Mouse (Mus musculus) neural tube, embryonic 10.5 days (tissue): ENCODE data around the gene Clec3b.

Experiments used
- DNase-seq: peaks from one replicate; pipeline ENCODE4 v3.0.0-alpha.2; 2017; ENCODE audit warnings: low spot score; ENCODE audit errors: extremely low spot score

Gene Clec3b

DNA sequence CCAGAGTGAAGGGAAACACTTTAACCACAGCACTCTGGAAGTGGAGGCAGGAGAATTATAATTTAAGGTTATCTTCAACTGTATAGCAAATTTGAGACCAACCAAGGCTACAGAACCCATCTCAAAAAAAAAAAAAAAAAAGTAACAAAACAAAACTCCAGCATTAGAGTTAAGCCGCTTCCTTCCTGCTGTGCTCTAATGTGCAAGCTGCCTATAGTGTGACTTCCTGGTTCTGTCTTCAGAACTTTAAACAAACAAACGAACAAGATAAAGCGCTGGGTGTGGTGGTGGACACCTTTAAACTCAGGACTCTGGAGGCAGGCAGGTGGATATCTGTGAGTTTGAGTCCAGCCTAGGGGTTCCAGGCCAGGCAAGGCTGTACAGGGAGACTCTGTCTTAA, 1.3 kb downstream of the Clec3b start:
- no peak for DNase-seq

DNA sequence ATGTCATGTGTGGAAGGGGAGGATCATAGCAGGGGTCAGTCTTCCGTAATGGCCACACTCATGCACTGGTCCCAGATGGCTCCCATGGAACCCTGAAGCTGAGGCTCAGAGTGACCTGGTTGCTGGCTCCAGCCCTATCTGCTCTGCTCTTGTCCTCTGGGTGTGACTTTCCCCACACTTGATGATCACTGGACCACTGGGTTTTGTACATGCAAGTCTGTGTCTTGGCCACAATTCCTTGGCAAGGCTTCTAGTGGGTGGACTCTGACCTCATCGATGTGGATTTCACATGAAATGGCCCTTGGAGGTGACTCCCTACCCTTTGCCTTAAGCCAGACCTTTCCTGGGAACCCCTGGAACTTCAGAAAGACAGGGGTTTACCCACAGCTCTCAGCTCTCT, 2.4 kb downstream of the Clec3b start:
- no peak for DNase-seq

DNA sequence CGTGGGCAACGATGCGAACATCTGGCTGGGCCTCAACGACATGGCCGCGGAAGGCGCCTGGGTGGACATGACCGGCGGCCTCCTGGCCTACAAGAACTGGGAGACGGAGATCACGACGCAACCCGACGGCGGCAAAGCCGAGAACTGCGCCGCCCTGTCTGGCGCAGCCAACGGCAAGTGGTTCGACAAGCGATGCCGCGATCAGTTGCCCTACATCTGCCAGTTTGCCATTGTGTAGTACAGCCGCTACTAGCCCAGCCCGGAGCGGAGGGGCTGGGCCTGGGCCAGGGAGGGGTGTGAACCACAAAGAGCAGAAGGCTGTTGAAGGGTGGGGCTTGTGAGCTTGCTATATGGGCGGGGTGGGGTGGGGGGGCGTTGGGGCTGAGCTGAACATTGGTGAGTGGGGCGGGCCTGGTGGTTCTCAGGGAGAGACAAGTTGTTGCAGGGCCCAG, 6.2 kb downstream of the Clec3b start:
- peak; percentile 35 for DNase-seq

DNA sequence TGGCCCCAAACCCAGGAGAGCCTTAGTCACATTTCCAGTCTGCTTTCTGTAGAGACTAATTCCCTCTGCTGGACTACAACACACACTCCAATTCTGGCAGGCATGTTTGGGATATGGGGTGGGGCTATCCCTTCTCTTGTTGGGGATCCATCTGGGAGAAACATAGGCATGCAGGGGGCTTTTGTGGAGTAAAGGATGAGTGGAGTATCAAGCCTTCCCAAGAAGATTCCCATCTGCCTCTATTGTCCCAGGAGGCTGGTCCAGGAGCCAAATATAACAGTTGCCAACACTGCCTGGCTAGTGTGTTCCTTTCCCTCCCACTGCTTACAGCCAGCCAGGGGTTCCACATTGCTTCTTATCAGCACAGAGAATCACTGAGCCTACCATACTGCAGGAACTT, 7.0 kb downstream of the Clec3b start:
- no peak for DNase-seq

DNA sequence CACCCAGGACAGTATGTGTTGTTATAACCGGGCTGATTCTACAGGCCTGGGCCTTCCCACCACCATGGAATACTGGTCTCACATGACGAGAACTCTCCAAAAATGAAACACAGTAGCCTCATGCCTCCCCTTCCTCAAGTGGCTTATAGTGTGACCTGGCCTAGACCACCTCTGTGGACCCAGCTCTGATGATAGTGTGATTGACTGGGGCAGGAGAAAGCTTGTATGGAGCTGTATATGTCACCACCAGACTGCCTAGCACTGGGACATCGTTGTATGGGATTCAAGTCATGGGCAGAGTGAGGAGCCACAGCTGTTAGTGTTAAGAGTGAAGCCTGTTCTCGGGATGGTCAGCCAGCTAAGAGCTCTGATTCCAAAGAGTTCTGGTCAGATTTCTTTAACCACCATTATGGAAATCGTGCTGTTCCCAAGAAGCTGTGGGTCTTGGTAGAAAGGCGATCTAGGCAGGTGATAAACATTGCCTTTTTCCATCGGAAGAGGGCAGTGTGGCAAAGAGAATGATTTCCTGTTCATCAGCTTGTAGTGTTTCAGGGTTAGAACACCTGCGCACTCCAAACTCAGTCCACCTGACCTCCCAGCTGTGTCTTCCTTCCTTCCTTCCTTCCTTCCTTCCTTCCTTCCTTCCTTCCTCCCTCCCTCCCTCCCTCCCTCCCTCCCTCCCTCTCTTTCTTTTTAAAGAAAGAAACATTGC, 7.5 kb downstream of the Clec3b start:
- DNase-seq: no peak

DNA sequence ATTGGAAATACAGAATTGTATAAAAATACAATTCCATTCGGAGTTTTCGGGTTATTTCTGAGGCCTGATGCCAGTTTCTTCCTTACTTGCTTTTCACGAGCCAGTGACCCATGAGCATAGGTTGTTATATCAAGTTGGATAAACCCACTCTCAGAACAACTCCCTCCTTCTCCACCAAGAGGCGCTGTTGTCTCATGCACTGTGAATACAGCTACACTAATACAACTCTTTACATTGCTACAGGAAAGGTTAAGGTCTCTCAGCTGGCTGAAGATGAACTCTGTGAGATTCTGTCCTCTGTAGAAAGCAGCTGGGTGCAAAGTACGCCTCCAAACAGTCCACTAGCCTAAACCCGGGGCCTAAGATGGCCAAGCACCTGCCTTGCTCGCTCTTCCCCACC, 8.6 kb downstream of the Clec3b start:
- DNase-seq: peak; percentile 47

DNA sequence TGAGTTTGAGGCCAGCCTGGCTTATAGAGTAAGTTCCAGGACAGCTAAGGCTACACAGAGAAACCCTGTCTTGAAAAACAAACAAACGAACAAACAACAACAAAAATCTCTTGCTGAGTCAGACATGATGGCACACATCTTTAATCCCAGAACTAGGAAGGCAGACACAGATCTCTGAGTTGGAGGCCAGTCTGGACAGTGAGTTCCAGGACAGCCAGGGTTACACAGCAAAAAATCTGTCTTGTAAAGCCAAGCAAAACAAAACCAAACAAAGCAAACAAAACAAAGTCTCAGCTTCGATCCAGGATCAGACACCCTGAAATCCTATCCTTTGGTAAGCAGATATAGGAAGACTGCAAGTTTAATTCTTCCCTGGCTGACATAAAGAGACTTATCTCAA, 11.0 kb downstream of the Clec3b start:
- no peak for DNase-seq

DNA sequence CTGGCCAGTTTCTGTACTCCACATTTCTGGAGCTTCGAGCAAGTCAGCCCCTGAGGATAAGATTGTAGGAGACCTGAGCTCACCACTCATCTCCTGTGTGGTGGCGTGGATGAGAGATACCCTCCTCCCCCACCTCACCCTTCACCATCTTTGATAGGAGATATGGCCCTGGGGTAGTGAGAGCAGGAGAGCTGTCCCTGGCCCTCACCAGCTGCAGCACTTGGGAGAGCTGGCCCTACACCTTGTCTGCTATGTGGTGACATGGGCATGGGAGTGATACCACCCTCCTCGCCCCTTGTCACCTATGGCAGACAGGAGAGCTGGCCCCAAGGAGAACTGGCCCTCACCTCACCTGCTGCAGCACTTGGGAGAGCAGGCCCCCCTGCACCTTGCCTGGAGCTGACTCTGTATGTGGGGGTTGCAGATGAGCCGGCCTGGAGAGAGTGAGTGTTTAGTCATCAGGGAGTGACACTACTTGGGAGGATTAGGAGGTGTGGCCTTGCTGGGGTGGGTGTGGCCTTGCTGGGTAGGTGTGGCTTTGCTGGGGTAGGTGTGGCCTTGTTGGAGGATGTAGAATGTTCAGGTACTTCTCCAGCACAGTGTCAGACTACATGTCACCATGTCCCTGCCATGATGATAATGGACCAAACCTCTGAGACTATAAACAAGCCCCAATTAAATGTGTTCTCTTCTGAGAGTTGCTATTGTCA, 12.4 kb downstream of the Clec3b start:
- DNase-seq: no peak

DNA sequence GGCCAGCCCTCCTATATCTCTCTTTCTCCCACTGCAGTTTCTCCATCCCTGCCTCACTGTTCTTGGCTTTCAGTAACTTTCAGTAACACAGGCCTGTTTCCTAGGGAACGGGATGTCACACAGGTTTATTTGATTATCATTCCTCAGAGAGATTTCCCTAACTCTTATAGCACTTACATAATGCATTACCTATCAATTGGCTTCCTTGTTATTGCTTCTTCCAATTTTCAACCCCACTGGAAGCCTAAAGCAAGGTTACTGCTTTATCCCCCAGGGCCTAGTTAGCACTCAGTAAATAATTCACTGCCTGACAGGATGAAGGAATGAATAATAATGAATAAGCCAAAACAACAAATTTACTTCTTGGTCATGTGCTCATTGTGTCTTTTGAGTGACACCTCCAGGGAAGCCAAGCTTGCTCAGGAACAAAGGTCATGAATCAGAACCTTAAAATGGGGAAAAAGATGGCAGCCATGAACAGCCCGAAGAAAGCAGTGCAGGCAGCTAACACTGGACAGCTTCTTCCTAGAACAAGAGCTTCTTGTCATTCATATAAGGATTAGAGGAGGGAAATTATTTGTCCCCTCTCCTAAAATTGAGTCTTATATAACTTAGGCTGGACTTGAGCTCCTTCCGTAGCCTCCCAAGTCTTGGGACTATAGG, 15.2 kb downstream of the Clec3b start:
- DNase-seq: no peak

DNA sequence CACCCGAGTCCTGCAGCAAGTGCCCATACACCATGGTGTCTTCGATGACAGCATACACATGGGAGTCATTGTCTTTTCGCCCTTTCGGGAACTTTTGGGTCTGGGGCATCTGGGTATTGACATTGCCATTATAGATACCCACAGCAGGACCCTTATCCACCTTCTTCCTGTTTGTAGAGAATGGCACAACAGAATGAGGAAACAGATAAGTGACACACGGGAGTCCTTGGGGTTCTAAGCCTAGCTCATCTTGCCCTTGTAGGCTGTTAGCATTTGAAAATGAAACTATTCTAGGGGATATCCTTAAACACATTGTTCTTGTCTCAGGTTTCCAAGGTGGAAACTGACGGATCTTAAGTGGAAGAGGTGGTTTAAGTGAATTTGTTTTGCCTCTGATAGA, 23.0 kb downstream of the Clec3b start:
- no peak for DNase-seq

DNA sequence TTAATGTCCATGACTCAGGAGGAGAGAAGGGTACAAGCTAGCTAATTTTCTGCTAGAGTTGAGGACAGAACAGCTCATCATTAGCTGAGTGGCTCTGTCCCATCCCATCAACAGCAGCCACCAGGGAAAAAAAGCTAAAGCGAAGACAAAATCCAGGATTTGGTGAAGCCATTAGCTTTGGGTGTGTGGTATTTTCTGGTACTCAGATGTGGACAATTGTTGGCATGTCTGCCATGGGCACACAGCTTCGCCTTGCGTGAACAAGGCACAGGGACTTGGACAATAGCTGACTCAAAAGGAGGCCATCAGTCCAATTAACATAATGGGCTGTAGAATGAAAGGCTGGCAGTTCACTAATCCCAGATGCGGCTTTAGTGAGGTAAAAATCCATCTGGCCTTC, 23.6 kb downstream of the Clec3b start:
- no peak for DNase-seq

DNA sequence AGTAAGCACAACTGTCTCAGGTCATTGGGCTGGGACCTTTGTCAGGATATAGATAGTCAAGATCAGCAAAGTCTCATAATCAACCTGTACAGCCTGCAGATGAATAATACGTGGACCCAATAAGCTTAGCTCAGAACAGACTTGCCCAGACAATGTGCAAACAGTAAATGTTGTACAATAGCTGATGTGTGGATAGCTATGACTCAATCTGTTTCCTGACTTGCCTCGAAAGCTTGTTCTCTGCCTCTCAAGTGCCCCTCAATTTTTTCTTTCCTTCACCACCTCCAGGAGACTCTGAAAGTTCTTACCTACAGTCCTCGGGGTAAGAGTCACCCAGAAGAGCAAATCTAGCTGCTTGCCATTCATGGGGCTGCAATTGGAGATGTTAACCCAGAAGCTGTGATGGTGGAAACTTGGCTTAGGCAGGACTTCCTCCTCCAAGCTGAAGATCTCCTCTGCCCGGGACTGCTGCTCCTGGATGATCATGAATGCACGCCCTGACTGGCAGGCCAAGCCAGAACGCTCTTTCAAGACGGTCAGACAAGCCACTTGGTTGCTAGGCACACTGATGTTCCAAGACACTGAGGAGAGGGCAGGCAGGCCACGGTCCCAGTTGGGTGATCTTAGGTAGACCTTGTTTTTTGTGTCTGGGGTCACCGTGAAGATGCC, 26.8 kb downstream of the Clec3b start:
- DNase-seq: no peak

DNA sequence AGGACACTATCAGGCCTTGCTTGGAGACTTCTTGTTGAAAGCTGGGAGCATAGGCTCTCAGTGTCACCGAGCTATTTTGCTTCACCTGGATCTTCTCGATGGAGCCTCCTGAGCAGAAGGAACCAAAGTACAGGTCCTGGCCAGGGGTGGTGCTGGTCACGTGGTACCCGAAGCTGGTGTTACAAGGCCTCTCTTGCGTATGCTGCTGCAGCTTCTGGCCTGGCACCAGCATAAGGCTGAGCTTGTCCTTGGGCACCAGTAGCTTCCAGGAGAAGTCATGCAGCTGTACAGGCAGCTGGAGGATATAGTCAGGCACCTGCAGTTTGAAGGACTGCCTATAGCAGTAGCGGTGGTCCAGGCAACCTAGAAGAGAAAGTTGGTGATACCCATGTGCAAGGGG, 29.3 kb downstream of the Clec3b start:
- no peak for DNase-seq

DNA sequence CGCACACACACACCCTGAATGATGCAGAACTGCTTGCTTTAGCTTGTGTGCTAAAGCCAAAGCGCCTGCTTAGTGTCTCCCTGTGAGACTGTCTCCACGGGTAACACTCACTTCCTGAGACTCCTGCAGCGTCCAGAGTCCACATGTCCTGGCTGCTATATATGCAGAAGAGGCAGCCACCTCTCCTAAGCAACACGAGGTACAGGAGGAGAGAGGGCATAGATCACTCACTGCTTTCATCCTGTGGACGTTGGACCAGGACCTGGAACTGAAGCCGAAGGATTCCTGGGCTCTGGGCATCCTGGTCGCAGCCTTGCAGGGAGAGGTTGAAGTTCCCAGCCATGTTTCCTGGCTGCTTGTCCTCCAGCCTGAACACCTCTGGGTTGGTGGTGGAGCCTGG, 32.5 kb downstream of the Clec3b start:
- no peak for DNase-seq

DNA sequence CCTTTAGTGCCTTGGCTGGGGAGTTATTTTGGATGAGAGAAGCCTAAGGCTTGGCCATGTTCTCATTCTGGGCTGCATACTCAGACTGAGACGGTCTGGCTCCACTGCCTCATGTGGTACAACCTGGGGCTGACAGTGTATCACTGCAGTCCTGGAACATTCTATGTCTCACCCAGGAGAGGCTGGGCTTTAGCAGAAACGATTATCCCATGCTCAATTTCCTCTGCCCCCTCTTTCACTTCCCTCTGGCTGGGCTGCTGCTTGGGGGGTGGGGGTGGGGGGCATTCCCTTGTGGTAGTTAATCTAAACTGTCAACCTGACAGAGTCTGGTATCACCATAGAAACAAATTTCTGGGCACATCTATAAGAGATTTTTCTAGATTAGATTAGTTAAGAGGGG, 34.8 kb downstream of the Clec3b start:
- no peak for DNase-seq

DNA sequence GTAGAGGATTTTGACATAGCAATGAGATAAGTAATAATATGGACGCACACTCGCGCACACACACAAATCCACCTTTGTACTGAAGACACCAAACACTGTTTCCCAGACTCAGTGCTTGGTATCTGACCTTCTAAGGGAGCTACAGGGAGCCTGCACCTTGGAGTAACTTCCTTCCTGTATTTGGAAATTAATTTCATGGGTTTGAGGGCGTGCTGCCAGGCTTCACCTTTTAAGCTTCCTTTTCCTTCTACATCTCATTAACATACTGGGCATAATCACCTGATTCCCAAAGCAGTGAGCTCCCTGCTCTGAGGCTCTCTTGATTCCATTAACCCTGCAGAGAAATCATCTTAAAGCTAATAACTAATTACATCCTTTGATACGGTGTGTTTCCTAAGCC, 35.4 kb downstream of the Clec3b start:
- no peak for DNase-seq

DNA sequence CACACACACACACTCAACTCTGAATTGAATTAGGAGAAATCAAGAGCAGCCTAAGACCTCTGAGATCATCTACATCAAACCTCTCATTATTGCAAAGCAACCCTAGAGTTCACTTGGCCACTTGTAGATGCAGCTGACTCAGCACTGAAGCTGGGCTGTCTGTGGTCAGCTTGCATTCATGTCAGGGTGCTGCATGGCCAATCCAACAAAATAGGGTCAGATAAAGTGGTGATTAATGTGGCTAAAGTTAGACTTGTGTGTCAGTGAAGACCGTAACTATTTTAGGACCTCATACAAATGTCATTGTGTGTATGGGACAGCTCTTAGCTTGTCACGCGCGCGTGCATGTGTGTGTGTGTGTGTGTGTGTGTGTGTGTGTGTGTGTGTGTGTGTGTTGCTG, 36.8 kb downstream of the Clec3b start:
- no peak for DNase-seq

DNA sequence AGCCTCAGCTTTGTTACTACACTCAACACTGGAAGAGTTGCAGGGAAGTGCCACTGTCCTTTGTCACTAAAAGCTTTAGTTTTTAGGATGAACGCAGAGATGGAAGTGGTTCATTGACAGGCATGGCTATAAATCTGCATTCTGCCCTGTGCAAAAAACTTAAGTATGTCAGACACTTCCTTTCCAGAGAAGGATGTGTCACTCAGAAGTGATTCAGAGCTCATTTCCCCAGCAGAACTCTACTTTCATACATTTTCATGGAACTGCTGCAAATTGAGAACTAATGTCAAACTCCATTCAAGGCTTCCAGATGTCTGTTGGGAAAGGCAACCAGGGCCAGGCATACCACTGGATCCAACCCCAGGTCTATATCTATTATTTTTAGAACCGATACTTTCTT, 37.5 kb downstream of the Clec3b start:
- DNase-seq: no peak

DNA sequence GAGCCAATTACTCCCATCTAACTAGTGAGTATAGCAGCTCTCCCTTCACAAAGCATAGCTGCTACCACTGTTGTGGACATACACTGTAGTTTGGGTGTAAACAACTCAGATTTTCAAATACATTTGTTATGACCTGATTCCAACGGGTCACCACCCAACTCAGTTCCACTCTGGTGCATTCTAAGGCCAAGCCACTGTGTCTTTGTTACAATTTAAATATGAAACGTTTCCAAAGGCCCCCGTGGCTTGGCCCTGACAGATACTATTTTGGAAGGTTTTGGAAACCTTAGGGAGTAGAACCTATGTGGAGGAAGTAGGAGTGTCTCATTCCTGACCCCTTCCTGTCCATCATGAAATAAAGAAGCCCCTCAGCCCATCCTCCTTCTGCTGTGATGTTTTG, 49.4 kb downstream of the Clec3b start:
- DNase-seq: no peak

DNA sequence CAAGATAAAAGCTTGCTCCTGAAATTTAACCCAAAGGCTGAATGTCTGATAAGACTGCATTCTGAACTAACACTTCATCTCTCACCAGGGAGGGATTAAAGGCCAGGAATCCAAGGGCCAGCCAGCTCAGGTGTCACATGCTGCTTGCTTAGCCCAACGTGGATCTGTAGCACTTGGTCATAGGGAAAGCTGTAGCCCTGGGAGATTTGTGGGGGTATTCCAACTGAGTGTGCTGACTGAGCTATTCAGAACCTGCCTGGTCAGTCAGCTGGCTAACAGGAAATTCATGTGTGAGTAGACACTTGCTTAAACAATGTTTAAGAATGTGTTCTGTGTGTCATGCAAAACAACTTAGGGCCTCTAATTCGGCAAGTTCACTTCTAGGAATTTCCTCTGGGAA, 55.8 kb downstream of the Clec3b start:
- DNase-seq: no peak

DNA sequence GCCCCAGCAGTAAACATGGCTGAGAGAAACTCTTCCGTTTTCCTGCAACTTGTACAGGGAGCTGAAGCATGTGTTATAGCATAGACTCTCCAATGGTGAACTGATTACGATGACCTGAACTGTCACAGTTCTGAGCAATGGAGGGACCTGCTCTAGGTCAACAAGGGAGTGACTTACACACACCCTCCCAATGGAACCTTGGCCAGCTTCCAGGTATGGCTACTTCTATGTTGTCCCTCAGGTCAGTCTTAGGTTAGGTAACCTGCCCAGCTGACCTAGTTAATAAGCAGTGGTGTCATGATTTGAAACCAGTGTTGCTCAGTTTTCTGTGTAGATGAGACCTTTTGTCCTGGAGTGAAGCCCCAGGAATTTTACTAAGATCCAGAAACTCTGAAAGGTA, 56.2 kb downstream of the Clec3b start:
- no peak for DNase-seq
